Mouse (Mus musculus) stomach, embryonic 15.5 days (tissue): Measurements from ENCODE around the gene Itgam. TPM values are rescaled to one million over a fixed set of nuclear protein-coding genes. Genes with fewer than 3 reads are reported as not detected.
"Not testable (repeated sequence)": the region's sequence is repeated elsewhere in the genome, so short reads cannot be mapped to it uniquely, and the experiment has no call there.

Experiments used
- ATAC-seq: fragments of 200-750 bp; cut with Nextera tagmentation; 2 replicates; pipeline ENCODE4 v1.8.0; 2017; ENCODE audit warnings: low read depth, moderate number of reproducible peaks, moderate TSS enrichment; ENCODE audit not compliant: insufficient read depth, low FRiP score
- H3K27ac ChIP-seq: fragments of 300-500 bp; sonication (generic); 2 replicates; pipeline ENCODE4 v1.5.1; 2015; ENCODE audit warnings: mild to moderate bottlenecking, inconsistent platforms
- H3K27me3 ChIP-seq: fragments of 300-500 bp; sonication (generic); replicated peaks from 2 replicates; pipeline ENCODE4 v1.6.1; 2015; ENCODE audit warnings: inconsistent platforms
- H3K36me3 ChIP-seq: fragments of 300-500 bp; sonication (generic); 2 replicates; pipeline ENCODE4 v1.6.1; 2015; ENCODE audit warnings: inconsistent platforms
- H3K4me1 ChIP-seq: fragments of 300-500 bp; sonication (generic); 2 replicates; pipeline ENCODE4 v1.6.1; 2015; ENCODE audit warnings: inconsistent platforms
- H3K4me2 ChIP-seq: fragments of 300-500 bp; sonication (generic); 2 replicates; pipeline ENCODE4 v1.6.1; 2015; ENCODE audit warnings: mild to moderate bottlenecking, inconsistent platforms
- H3K4me3 ChIP-seq: fragments of 300-500 bp; sonication (generic); replicated peaks from 2 replicates; pipeline ENCODE4 v1.5.1; 2015; ENCODE audit warnings: inconsistent platforms
- H3K9ac ChIP-seq: fragments of 300-500 bp; sonication (generic); 2 replicates; pipeline ENCODE4 v1.6.1; 2015; ENCODE audit warnings: inconsistent platforms
- H3K9me3 ChIP-seq: fragments of 300-500 bp; sonication (generic); 2 replicates; pipeline ENCODE4 v1.6.1; 2016; ENCODE audit warnings: inconsistent platforms
- WGBS: fragments of 180-500 bp; shearing (Covaris S2); methylation state at CpG from one replicate; pipeline ENCODE4 v1.1.7; 2015; 5-methylcytosine and 5-hydroxymethylcytosine counted together
- polyA plus RNA-seq: library from polyadenylated mRNA; unstranded; fragments of >200 nt; fragmentation: Nextera tagmentation; extraction: Ambion mirVana; gene quantifications from 2 replicates; pipeline ENCODE4 v1.2.1, GENCODE M21; 2015

The Itgam gene
- polyA plus RNA-seq, 1 experiment from 2014 or later: 3.5 TPM

GRCm38 (mm10) chr7:128032290-128032988, 30.0 kb upstream of the Itgam start:
- Histone ChIP-seq H3K36me3 (no peaks in the 10 kb centered on the region), H3K4me2 (no peak overlapping the region), H3K27ac (peak overlapping the region; percentile 67), H3K27me3 (no peaks in the 10 kb centered on the region), H3K9me3 (no peaks in the 10 kb centered on the region), H3K4me1 (no peaks in the 10 kb centered on the region), H3K9ac (no peak overlapping the region), H3K4me3 (no peak overlapping the region)
- ATAC-seq: peak; percentile 74
- WGBS: 72% methylated on average over 5 of the region's 5 CpGs

- H3K9ac ChIP-seq: no peak overlapping the region
- no peak overlapping the region for H3K4me2 ChIP-seq
- H3K27ac ChIP-seq: peak overlapping the region; percentile 67
- WGBS: 90% methylated on average over 3 of the region's 3 CpGs
- no peak overlapping the region for H3K4me3 ChIP-seq
- H3K4me1 ChIP-seq: no peaks in the 10 kb centered on the region
- H3K9me3 ChIP-seq: no peaks in the 10 kb centered on the region
- no peaks in the 10 kb centered on the region for H3K27me3 ChIP-seq
- H3K36me3 ChIP-seq: no peaks in the 10 kb centered on the region
- ATAC-seq: peak; percentile 29; the same call in 1 of the 2 replicates
Measured at GRCm38 (mm10) chr7:128032989-128033293, 29.5 kb upstream of the Itgam start.

- Histone ChIP-seq H3K27me3 (no peaks in the 10 kb centered on the region), H3K4me3 (no peak overlapping the region), H3K4me2 (no peak overlapping the region), H3K9me3 (no peaks in the 10 kb centered on the region), H3K4me1 (no peaks in the 10 kb centered on the region), H3K27ac (no peak overlapping the region), H3K36me3 (no peaks in the 10 kb centered on the region), H3K9ac (no peak overlapping the region)
- WGBS: 88% methylated on average over 4 of the region's 4 CpGs
- ATAC-seq: no peak
Measured at GRCm38 (mm10) chr7:128033616-128034015, 28.8 kb upstream of the Itgam start.

GRCm38 (mm10) chr7:128042161-128042820, 20.1 kb upstream of the Itgam start:
- H3K27me3 ChIP-seq, H3K4me2 ChIP-seq, H3K4me1 ChIP-seq, H3K9me3 ChIP-seq, ATAC-seq, H3K4me3 ChIP-seq, H3K36me3 ChIP-seq, H3K9ac ChIP-seq, H3K27ac ChIP-seq: not testable (repeated sequence)
- WGBS: 72% methylated on average over 15 of the region's 15 CpGs

- Histone ChIP-seq H3K27ac (no peak overlapping the region), H3K9ac (no peak overlapping the region), H3K27me3 (no peaks in the 10 kb centered on the region), H3K4me2 (no peak overlapping the region), H3K36me3 (no peaks in the 10 kb centered on the region), H3K9me3 (no peaks in the 10 kb centered on the region), H3K4me3 (no peak overlapping the region), H3K4me1 (no peaks in the 10 kb centered on the region)
- ATAC-seq: no peak
- 51% methylated on average over 4 of the region's 4 CpGs for WGBS
Measured at GRCm38 (mm10) chr7:128044142-128044785, 18.2 kb upstream of the Itgam start.

GRCm38 (mm10) chr7:128045640-128046039, 16.8 kb upstream of the Itgam start:
- Histone ChIP-seq H3K27me3 (no peaks in the 10 kb centered on the region), H3K9me3 (no peaks in the 10 kb centered on the region), H3K4me1 (no peaks in the 10 kb centered on the region), H3K27ac (no peak overlapping the region), H3K36me3 (no peaks in the 10 kb centered on the region), H3K9ac (no peak overlapping the region), H3K4me3 (no peak overlapping the region), H3K4me2 (no peak overlapping the region)
- ATAC-seq: no peak
- 56% methylated on average over 2 of the region's 2 CpGs for WGBS

- Histone ChIP-seq H3K36me3 (no peaks in the 10 kb centered on the region), H3K9me3 (no peaks in the 10 kb centered on the region), H3K4me1 (no peaks in the 10 kb centered on the region), H3K27me3 (no peaks in the 10 kb centered on the region), H3K27ac (no peak overlapping the region), H3K4me2 (no peak overlapping the region), H3K9ac (no peak overlapping the region), H3K4me3 (no peak overlapping the region)
- 84% methylated on average over 4 of the region's 4 CpGs for WGBS
- no peak for ATAC-seq
Measured at GRCm38 (mm10) chr7:128048819-128049218, 13.6 kb upstream of the Itgam start.

- Histone ChIP-seq H3K4me3 (no peak overlapping the region), H3K9ac (no peak overlapping the region), H3K27me3 (no peaks in the 10 kb centered on the region), H3K4me2 (no peak overlapping the region), H3K36me3 (no peaks in the 10 kb centered on the region), H3K9me3 (no peaks in the 10 kb centered on the region), H3K27ac (no peak overlapping the region), H3K4me1 (no peaks in the 10 kb centered on the region)
- WGBS: 54% methylated on average over 2 of the region's 2 CpGs
- ATAC-seq: no peak
Measured at GRCm38 (mm10) chr7:128049254-128049653, 13.2 kb upstream of the Itgam start.

GRCm38 (mm10) chr7:128050739-128051138, 11.7 kb upstream of the Itgam start:
- H3K4me3 ChIP-seq: no peak overlapping the region
- H3K27me3 ChIP-seq: no peaks in the 10 kb centered on the region
- H3K36me3 ChIP-seq: no peaks in the 10 kb centered on the region
- H3K4me1 ChIP-seq: no peaks in the 10 kb centered on the region
- no peak overlapping the region for H3K9ac ChIP-seq
- ATAC-seq: no peak
- no peak overlapping the region for H3K4me2 ChIP-seq
- H3K9me3 ChIP-seq: no peaks in the 10 kb centered on the region
- WGBS: 64% methylated on average over 4 of the region's 4 CpGs
- H3K27ac ChIP-seq: no peak overlapping the region

- ATAC-seq: no peak
- H3K27me3 ChIP-seq: no peaks in the 10 kb centered on the region
- H3K4me2 ChIP-seq: no peak overlapping the region
- WGBS: 60% methylated on average over 5 of the region's 5 CpGs
- H3K36me3 ChIP-seq: no peaks in the 10 kb centered on the region
- no peak overlapping the region for H3K4me3 ChIP-seq
- no peak overlapping the region for H3K9ac ChIP-seq
- H3K27ac ChIP-seq: no peak overlapping the region
- H3K4me1 ChIP-seq: no peaks in the 10 kb centered on the region
- H3K9me3 ChIP-seq: no peaks in the 10 kb centered on the region
Measured at GRCm38 (mm10) chr7:128053061-128053460, 9.4 kb upstream of the Itgam start.

GRCm38 (mm10) chr7:128056917-128057444, 5.5 kb upstream of the Itgam start:
- no peak overlapping the region for H3K4me3 ChIP-seq
- 56% methylated on average over 3 of the region's 3 CpGs for WGBS
- H3K4me2 ChIP-seq: no peak overlapping the region
- no peaks in the 10 kb centered on the region for H3K9me3 ChIP-seq
- H3K4me1 ChIP-seq: no peaks in the 10 kb centered on the region
- H3K9ac ChIP-seq: no peak overlapping the region
- ATAC-seq: no peak
- H3K36me3 ChIP-seq: no peaks in the 10 kb centered on the region
- H3K27me3 ChIP-seq: no peaks in the 10 kb centered on the region
- no peak overlapping the region for H3K27ac ChIP-seq

GRCm38 (mm10) chr7:128057860-128058259, 4.6 kb upstream of the Itgam start:
- H3K4me3 ChIP-seq: no peak overlapping the region
- H3K4me1 ChIP-seq: no peaks in the 10 kb centered on the region
- no peaks in the 10 kb centered on the region for H3K36me3 ChIP-seq
- ATAC-seq: no peak
- H3K27me3 ChIP-seq: no peaks in the 10 kb centered on the region
- H3K9ac ChIP-seq: no peak overlapping the region
- no peak overlapping the region for H3K27ac ChIP-seq
- WGBS: 71% methylated on average over 8 of the region's 8 CpGs
- no peaks in the 10 kb centered on the region for H3K9me3 ChIP-seq
- no peak overlapping the region for H3K4me2 ChIP-seq
